Mouse (Mus musculus) kidney, adult 11 months (tissue): ENCODE measurements at regions not wholly inside any gene's neighbourhood (a gene's known extent, or its start where the extent isn't known, plus 50 kb on each side); places are given as distances from the start of the nearest gene placed in this dataset.
"Not testable (repeated sequence)": the region's sequence is repeated elsewhere in the genome, so short reads cannot be mapped to it uniquely, and the experiment has no call there.

Experiments
- DNase-seq: peaks from one replicate; pipeline ENCODE4 v3.0.0; 2022

- no peak for DNase-seq
These were observed 383.1 kb upstream of the Arid1b start for GRCm38 (mm10) chr17:4610993-4611392.

- DNase-seq: no peak
These were observed 382.4 kb upstream of the Arid1b start for GRCm38 (mm10) chr17:4611711-4612110.

GRCm38 (mm10) chr17:4612136-4612535 lies 382.0 kb upstream of the Arid1b start:
- no peak for DNase-seq

- DNase-seq: no peak
These were observed 381.4 kb upstream of the Arid1b start for GRCm38 (mm10) chr17:4612741-4613140.

GRCm38 (mm10) chr17:4620361-4620760 lies 373.8 kb upstream of the Arid1b start:
- no peak for DNase-seq

GRCm38 (mm10) chr17:4626126-4626525 lies 368.0 kb upstream of the Arid1b start:
- not testable (repeated sequence) for DNase-seq

- no peak for DNase-seq
These were observed 366.6 kb upstream of the Arid1b start for GRCm38 (mm10) chr17:4627542-4627941.

GRCm38 (mm10) chr17:4631122-4631521 lies 363.0 kb upstream of the Arid1b start:
- no peak for DNase-seq

- DNase-seq: no peak
These were observed 361.6 kb upstream of the Arid1b start for GRCm38 (mm10) chr17:4632506-4632905.

GRCm38 (mm10) chr17:4633771-4634170 lies 360.4 kb upstream of the Arid1b start:
- DNase-seq: no peak

GRCm38 (mm10) chr17:4636796-4637353 lies 357.3 kb upstream of the Arid1b start:
- DNase-seq: no peak

- DNase-seq: no peak
These were observed 354.6 kb upstream of the Arid1b start for GRCm38 (mm10) chr17:4639531-4639930.

- no peak for DNase-seq
These were observed 353.6 kb upstream of the Arid1b start for GRCm38 (mm10) chr17:4640555-4640954.

- DNase-seq: no peak
These were observed 353.0 kb upstream of the Arid1b start for GRCm38 (mm10) chr17:4641166-4641565.

- DNase-seq: no peak
These were observed 352.1 kb upstream of the Arid1b start for GRCm38 (mm10) chr17:4642046-4642445.

- no peak for DNase-seq
These were observed 350.8 kb upstream of the Arid1b start for GRCm38 (mm10) chr17:4643343-4643742.

GRCm38 (mm10) chr17:4648603-4649002 lies 345.5 kb upstream of the Arid1b start:
- no peak for DNase-seq

- no peak for DNase-seq
These were observed 339.9 kb upstream of the Arid1b start for GRCm38 (mm10) chr17:4654221-4654620.

- DNase-seq: no peak
These were observed 332.1 kb upstream of the Arid1b start for GRCm38 (mm10) chr17:4661996-4662395.

GRCm38 (mm10) chr17:4668511-4668910 lies 325.6 kb upstream of the Arid1b start:
- DNase-seq: no peak

GRCm38 (mm10) chr17:4673271-4673670 lies 320.9 kb upstream of the Arid1b start:
- DNase-seq: no peak

- no peak for DNase-seq
These were observed 287.7 kb upstream of the Arid1b start for GRCm38 (mm10) chr17:4706421-4706820.

- DNase-seq: no peak
These were observed 273.1 kb upstream of the Arid1b start for GRCm38 (mm10) chr17:4721061-4721460.

- no peak for DNase-seq
These were observed 270.1 kb upstream of the Arid1b start for GRCm38 (mm10) chr17:4724031-4724430.

- no peak for DNase-seq
These were observed 267.8 kb upstream of the Arid1b start for GRCm38 (mm10) chr17:4726331-4726741.
